Mouse (Mus musculus) neural tube, embryonic 11.5 days (tissue): ENCODE measurements around the gene Pagr1a. TPM values are rescaled to one million over a fixed set of nuclear protein-coding genes. Genes with fewer than 3 reads are reported as not detected.

Source experiments
- ATAC-seq: fragments of 200-750 bp; cut with Nextera tagmentation; 2 replicates; pipeline ENCODE4 v1.8.0; 2017; ENCODE audit warnings: moderate number of reproducible peaks, mild to moderate bottlenecking, moderate TSS enrichment, moderate library complexity; ENCODE audit not compliant: insufficient read depth, low FRiP score, low TSS enrichment
- DNase-seq: peaks from one replicate; pipeline ENCODE4 v3.0.0-alpha.2; 2015; ENCODE audit warnings: low spot score
- H3K27ac ChIP-seq: fragments of 300-500 bp; sonication (generic); 2 replicates; pipeline ENCODE4 v1.5.1; 2014; ENCODE audit warnings: low read depth, mild to moderate bottlenecking, low read length
- H3K27me3 ChIP-seq: fragments of 300-500 bp; sonication (generic); 2 replicates; pipeline ENCODE4 v1.6.1; 2014; ENCODE audit warnings: mild to moderate bottlenecking, low read length, mixed read lengths; ENCODE audit not compliant: control insufficient read depth, insufficient read depth
- H3K36me3 ChIP-seq: fragments of 300-500 bp; sonication (generic); 2 replicates; pipeline ENCODE4 v1.6.1; 2014; ENCODE audit warnings: mild to moderate bottlenecking, low read length, moderate library complexity, mixed read lengths; ENCODE audit not compliant: control insufficient read depth, insufficient read depth
- H3K4me1 ChIP-seq: fragments of 300-500 bp; sonication (generic); 2 replicates; pipeline ENCODE4 v1.6.1; 2014; ENCODE audit warnings: low read length, mixed read lengths; ENCODE audit not compliant: control insufficient read depth, insufficient read depth
- H3K4me2 ChIP-seq: fragments of 300-500 bp; sonication (generic); 2 replicates; pipeline ENCODE4 v1.6.1; 2014; ENCODE audit warnings: low read depth, mild to moderate bottlenecking, moderate library complexity
- H3K4me3 ChIP-seq: fragments of 300-500 bp; sonication (generic); 2 replicates; pipeline ENCODE4 v1.5.1; 2014; ENCODE audit warnings: low read depth, low read length
- H3K9ac ChIP-seq: fragments of 300-500 bp; sonication (generic); 2 replicates; pipeline ENCODE4 v1.6.1; 2014; ENCODE audit warnings: mild to moderate bottlenecking, low read length
- H3K9me3 ChIP-seq: fragments of 300-500 bp; sonication (generic); 2 replicates; pipeline ENCODE4 v1.6.1; 2016; ENCODE audit warnings: low read length; ENCODE audit not compliant: control insufficient read depth
- WGBS: fragments of 180-500 bp; shearing (Covaris S2); extraction: QIAGEN DNeasy Blood & Tissue Kit; methylation state at CpG from one replicate; pipeline ENCODE4 v1.1.7; 2014; 5-methylcytosine and 5-hydroxymethylcytosine counted together
- polyA plus RNA-seq: library from polyadenylated mRNA; unstranded; fragments of >200 nt; fragmentation: Nextera tagmentation; extraction: Ambion mirVana; gene quantifications from 2 replicates; pipeline ENCODE4 v1.2.1, GENCODE M21; 2014

The Pagr1a gene
- 99.6 and 105 TPM in 2 replicates for polyA plus RNA-seq

DNA sequence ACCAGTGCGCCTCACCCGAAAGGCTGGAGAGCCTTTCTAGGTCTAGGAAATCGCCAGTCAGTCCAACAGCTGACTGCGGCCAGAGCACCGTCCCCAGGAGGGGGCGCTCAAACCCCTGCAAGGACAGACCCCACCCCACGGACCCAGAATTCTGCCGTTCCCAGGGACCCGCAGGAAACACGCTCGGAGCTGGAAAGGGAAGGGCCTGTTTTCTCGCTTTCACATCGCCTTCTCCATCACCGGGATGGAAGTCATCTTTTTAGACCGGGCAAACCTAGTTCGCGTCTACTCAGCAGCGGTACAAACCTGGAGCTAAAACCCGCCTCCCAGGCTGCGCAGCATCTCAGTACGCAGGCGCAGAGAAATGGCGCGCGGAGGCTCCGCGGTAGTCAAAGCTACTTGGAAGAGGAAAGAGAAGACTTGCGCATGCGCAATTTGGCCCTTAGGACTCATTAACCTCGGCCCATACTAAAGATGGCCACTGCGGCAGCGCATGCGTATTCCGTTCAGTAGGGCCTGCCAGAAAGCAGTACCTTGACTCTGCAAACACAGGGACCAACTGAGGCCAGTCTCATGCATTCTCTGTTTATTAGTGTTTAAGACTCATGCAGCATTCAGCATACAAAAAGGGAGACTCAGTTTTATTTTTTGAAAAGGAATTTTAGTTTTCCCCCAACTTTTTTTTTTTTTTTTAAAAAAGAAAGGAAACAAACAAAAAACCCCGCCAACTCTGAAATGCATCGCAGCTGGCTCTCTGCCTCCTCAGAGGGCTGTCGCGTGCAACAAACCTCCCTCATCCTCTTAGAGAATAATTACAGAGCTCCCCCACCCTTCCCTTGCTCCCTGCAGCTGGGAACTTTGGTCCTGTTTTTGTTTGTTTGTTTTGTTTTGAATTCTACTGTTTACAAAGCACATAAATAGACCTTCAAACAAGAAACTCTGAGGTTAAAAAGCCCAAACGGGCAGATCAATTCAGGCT, at the start of gene Pagr1a:
TSS of gene Pagr1a (minus strand) at position 382 of the 979 bp plus-strand sequence.
- peak within 1 kb of the TSS; percentile 92 for H3K4me2 ChIP-seq
- 5% methylated on average over 39 of the region's 39 CpGs for WGBS
- DNase-seq, result peak; percentile 99
- H3K4me1 ChIP-seq, result peaks cover 25% of the 10 kb centered on the region
- H3K9ac ChIP-seq, result peak within 1 kb of the TSS; percentile 91
- H3K4me3 ChIP-seq, result peak within 1 kb of the TSS; percentile 76
- peak; percentile 78 for ATAC-seq
- H3K27me3 ChIP-seq, result no peaks in the 10 kb centered on the region
- H3K9me3 ChIP-seq, result no peaks in the 10 kb centered on the region
- peaks cover 8% of the 10 kb centered on the region for H3K36me3 ChIP-seq
- peak within 1 kb of the TSS; percentile 91 for H3K27ac ChIP-seq

- ATAC-seq (no peak), DNase-seq (no peak)
- Histone ChIP-seq H3K27me3 (no peaks in the 10 kb centered on the region), H3K36me3 (no peaks in the 10 kb centered on the region), H3K4me1 (no peaks in the 10 kb centered on the region), H3K4me2 (no peak overlapping the region), H3K9me3 (no peaks in the 10 kb centered on the region), H3K4me3 (no peak overlapping the region), H3K9ac (no peak overlapping the region), H3K27ac (no peak overlapping the region)
- WGBS, result 77% methylated on average over 4 of the region's 4 CpGs
These were observed 49.2 kb upstream of the Pagr1a start for GRCm38 (mm10) chr7:127066317-127066716.

GRCm38 (mm10) chr7:127065538-127065937, 48.4 kb upstream of the Pagr1a start:
- Histone ChIP-seq H3K36me3 (no peaks in the 10 kb centered on the region), H3K4me3 (no peak overlapping the region), H3K9ac (no peak overlapping the region), H3K27me3 (no peaks in the 10 kb centered on the region), H3K4me1 (no peaks in the 10 kb centered on the region), H3K27ac (no peak overlapping the region), H3K9me3 (no peaks in the 10 kb centered on the region), H3K4me2 (no peak overlapping the region)
- ATAC-seq, result no peak
- WGBS, result 86% methylated on average over 6 of the region's 6 CpGs
- no peak for DNase-seq

DNA sequence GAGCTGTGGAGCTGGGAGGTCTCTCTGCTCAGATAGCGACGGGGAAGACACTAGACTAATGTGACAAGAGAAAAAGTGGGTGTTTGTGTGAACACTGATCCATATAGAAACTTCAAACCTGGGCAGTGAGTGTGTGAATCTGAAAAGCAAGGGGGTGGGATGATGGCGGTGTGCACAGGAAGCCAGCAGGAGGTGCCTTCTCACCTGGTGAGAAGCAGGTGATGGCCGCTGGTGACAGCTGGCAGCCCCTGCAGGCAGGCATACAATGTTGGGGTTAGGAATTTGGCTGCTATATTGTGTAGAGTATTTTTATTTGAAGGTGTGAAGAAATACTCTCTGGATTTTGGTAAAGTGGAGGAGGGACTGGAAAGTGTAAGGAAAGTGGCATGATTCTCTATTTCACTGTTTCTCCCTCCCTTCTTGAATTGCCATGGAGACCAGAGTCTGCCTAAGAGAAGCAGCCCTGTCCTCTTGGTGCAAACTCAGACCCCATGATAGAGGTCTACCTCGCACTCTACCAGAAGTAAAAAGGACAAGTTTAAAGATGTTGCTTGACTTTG, 38.0 kb upstream of the Pagr1a start:
- no peak overlapping the region for H3K27ac ChIP-seq
- no peak overlapping the region for H3K4me2 ChIP-seq
- H3K4me1 ChIP-seq, result no peaks in the 10 kb centered on the region
- H3K27me3 ChIP-seq, result no peaks in the 10 kb centered on the region
- H3K4me3 ChIP-seq, result no peak overlapping the region
- no peaks in the 10 kb centered on the region for H3K9me3 ChIP-seq
- no peak for DNase-seq
- no peak overlapping the region for H3K9ac ChIP-seq
- WGBS, result 73% methylated on average over 5 of the region's 5 CpGs
- ATAC-seq, result no peak
- H3K36me3 ChIP-seq, result no peaks in the 10 kb centered on the region

DNA sequence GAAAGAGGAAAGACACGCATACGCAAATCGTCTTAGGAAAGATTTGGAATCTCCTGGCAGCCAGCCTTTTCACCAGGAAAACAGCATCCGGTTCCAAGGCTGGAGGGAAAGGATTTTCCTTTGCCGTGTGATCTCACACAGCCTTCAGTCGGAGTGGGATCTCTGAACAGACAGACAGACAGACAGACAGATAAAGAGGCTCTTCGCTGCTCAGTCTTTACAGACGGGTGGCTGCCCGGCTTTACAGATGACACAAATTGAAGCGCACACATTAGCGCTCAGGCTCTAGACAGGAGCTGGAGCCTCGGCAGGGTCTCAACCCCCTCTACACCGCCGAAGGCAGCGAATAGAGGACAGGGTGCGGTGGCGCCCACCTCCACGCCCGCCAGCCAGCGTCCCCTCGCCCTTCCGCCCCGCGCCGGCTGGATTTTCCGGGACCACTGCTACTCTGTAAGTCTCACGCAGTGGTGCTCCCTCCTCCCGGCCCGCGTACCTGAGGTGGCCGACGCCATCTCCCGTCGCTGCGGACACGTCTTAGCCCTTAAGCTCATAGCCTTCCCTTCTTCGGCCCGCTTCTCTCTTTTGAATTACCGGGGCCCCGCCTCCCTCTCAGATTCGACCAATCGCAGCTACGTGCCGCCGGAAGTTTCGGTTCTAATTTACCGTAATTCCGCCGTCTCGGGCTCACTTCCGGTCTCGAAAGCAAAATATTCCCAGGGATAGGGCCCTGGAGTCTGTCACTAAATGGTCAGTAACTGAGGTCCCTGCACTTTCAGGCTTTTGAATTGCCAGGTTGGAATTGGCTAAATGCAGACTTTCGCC, 24.9 kb upstream of the Pagr1a start, which contains the start of gene Kif22:
TSS of gene Kif22 (minus strand) at position 621 of the 822 bp plus-strand sequence.
- Histone ChIP-seq H3K9me3 (no peaks in the 10 kb centered on the region), H3K36me3 (no peaks in the 10 kb centered on the region), H3K9ac (peak within 1 kb of the TSS; percentile 81), H3K4me1 (peaks cover 4% of the 10 kb centered on the region; the same call in 1 of the 2 replicates), H3K4me3 (peak within 1 kb of the TSS; percentile 94), H3K27me3 (no peaks in the 10 kb centered on the region), H3K4me2 (peak within 1 kb of the TSS; percentile 85), H3K27ac (0 out of 2 replicates have a peak within 1 kb of the TSS, but pooled peaks have one; percentile 17)
- ATAC-seq (peak; percentile 81), DNase-seq (peak; percentile 90)
- WGBS, result under 1% methylated on average over 53 of the region's 53 CpGs

DNA sequence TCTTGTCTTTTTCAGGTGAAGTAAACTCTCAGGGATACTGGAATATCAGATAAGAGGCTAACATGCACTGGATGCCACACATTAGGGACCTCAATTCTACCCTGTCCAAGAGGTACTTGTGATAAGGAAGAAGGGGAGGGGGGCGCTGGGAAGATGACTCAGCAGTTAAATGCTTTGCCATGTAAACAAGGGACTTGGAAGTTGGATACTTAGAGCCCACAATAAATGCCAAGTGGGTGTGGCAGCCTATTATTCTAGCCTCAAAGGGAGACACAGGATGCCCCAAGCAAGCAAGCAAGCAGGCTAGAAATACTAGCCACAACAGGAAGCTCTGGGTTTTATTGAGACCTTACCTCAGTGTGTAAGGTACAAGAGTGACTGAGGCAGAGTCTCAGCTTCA, 14.1 kb upstream of the Pagr1a start:
- Histone ChIP-seq H3K9me3 (no peaks in the 10 kb centered on the region), H3K9ac (no peak overlapping the region), H3K27me3 (no peaks in the 10 kb centered on the region), H3K4me1 (peaks cover 7% of the 10 kb centered on the region), H3K4me3 (no peak overlapping the region), H3K4me2 (no peak overlapping the region), H3K27ac (no peak overlapping the region), H3K36me3 (peaks cover 27% of the 10 kb centered on the region)
- ATAC-seq, result no peak
- WGBS, result 60% methylated on average over 1 of the region's 1 CpGs
- DNase-seq, result no peak

GRCm38 (mm10) chr7:127030172-127030571, 13.0 kb upstream of the Pagr1a start:
- H3K4me3 ChIP-seq, result no peak overlapping the region
- no peak overlapping the region for H3K27ac ChIP-seq
- WGBS, result 100% methylated on average over 1 of the region's 1 CpGs
- no peaks in the 10 kb centered on the region for H3K27me3 ChIP-seq
- DNase-seq, result no peak
- peaks cover 27% of the 10 kb centered on the region for H3K36me3 ChIP-seq
- H3K4me1 ChIP-seq, result peaks cover 7% of the 10 kb centered on the region
- no peaks in the 10 kb centered on the region for H3K9me3 ChIP-seq
- no peak for ATAC-seq
- no peak overlapping the region for H3K4me2 ChIP-seq
- no peak overlapping the region for H3K9ac ChIP-seq

GRCm38 (mm10) chr7:127027885-127028284, 10.7 kb upstream of the Pagr1a start:
- ATAC-seq, result peak; percentile 5; the same call in 1 of the 2 replicates
- peaks cover 23% of the 10 kb centered on the region for H3K36me3 ChIP-seq
- 78% methylated on average over 8 of the region's 8 CpGs for WGBS

More at GRCm38 (mm10) chr7:127027885-127028284, 10.7 kb upstream of the Pagr1a start:
- no peaks in the 10 kb centered on the region for H3K9me3 ChIP-seq
- peak overlapping the region; percentile 42 for H3K4me2 ChIP-seq
- no peak for DNase-seq
- H3K4me3 ChIP-seq, result peak overlapping the region; percentile 99
- peak overlapping the region; percentile 26 for H3K9ac ChIP-seq
- H3K27me3 ChIP-seq, result no peaks in the 10 kb centered on the region
- H3K27ac ChIP-seq, result peak overlapping the region; percentile 63
- H3K4me1 ChIP-seq, result peaks cover 29% of the 10 kb centered on the region
